Mouse (Mus musculus): ENCODE data around the gene Rhobtb1.

DNA sequence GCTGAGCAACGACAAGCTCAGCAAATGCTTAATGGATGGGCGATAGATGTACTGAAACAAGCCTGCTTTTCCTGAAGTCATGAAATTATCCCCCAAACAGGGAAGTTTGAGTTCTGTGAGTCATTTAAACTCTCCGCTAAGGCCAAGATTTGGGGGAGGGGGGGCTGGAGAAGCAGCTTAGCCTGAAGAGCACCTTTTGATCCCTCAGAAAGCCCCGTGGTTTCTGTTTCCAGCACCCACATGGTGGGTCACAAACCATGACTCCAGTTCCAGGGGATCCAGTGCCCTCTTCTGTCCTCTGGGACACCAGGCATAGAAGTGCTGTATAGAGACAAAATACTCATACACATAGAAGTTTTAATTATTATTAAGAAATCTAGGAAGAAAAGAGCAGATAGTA lies 34.2 kb downstream of the Rhobtb1 start:
- TF ChIP-seq POLR2A (IDR thresholded peaks at IDR 0.05; ENCODE audit: low read depth, low read length) (no peak), CTCF (IDR thresholded peaks at IDR 0.05; ENCODE audit: extremely low read depth, insufficient read depth, insufficient read length, insufficient replicate concordance) (no peak)
